Mouse (Mus musculus) limb, embryonic 15.5 days (tissue): ENCODE data around the gene Cyp4x1. TPM values are rescaled to one million over a fixed set of nuclear protein-coding genes. Genes with fewer than 3 reads are reported as not detected.
"Not testable (repeated sequence)": the region's sequence is repeated elsewhere in the genome, so short reads cannot be mapped to it uniquely, and the experiment has no call there.

ENCODE experiments used
- ATAC-seq: fragments of 200-750 bp; cut with Nextera tagmentation; 2 replicates; pipeline ENCODE4 v1.8.0; 2017; ENCODE audit warnings: low read depth, moderate TSS enrichment; ENCODE audit not compliant: insufficient number of reproducible peaks, low FRiP score, low TSS enrichment
- H3K27ac ChIP-seq: fragments of 300-500 bp; sonication (generic); 2 replicates; pipeline ENCODE4 v1.5.1; 2015; ENCODE audit warnings: moderate library complexity, mild to moderate bottlenecking, inconsistent platforms
- H3K27me3 ChIP-seq: fragments of 300-500 bp; sonication (generic); 2 replicates; pipeline ENCODE4 v1.6.1; 2015; ENCODE audit warnings: inconsistent platforms
- H3K36me3 ChIP-seq: fragments of 300-500 bp; sonication (generic); 2 replicates; pipeline ENCODE4 v1.6.1; 2015; ENCODE audit warnings: inconsistent platforms
- H3K4me1 ChIP-seq: fragments of 300-500 bp; sonication (generic); 2 replicates; pipeline ENCODE4 v1.6.1; 2015; ENCODE audit warnings: inconsistent platforms
- H3K4me2 ChIP-seq: fragments of 300-500 bp; sonication (generic); 2 replicates; pipeline ENCODE4 v1.6.1; 2015; ENCODE audit warnings: mild to moderate bottlenecking, inconsistent platforms
- H3K4me3 ChIP-seq: fragments of 300-500 bp; sonication (generic); 2 replicates; pipeline ENCODE4 v1.5.1; 2015; ENCODE audit warnings: mild to moderate bottlenecking, inconsistent platforms
- H3K9ac ChIP-seq: fragments of 300-500 bp; sonication (generic); 2 replicates; pipeline ENCODE4 v1.6.1; 2015; ENCODE audit warnings: inconsistent platforms
- H3K9me3 ChIP-seq: fragments of 300-500 bp; sonication (generic); 2 replicates; pipeline ENCODE4 v1.6.1; 2016; ENCODE audit warnings: inconsistent platforms
- WGBS: fragments of 180-500 bp; shearing (Covaris S2); methylation state at CpG from one replicate; pipeline ENCODE4 v1.1.7; 2015; 5-methylcytosine and 5-hydroxymethylcytosine counted together
- polyA plus RNA-seq: library from polyadenylated mRNA; unstranded; fragments of >200 nt; fragmentation: Nextera tagmentation; extraction: Ambion mirVana; gene quantifications from 2 replicates; pipeline ENCODE4 v1.2.1, GENCODE M21; 2015

The Cyp4x1 gene
- polyA plus RNA-seq = not detected in 2 replicates

DNA sequence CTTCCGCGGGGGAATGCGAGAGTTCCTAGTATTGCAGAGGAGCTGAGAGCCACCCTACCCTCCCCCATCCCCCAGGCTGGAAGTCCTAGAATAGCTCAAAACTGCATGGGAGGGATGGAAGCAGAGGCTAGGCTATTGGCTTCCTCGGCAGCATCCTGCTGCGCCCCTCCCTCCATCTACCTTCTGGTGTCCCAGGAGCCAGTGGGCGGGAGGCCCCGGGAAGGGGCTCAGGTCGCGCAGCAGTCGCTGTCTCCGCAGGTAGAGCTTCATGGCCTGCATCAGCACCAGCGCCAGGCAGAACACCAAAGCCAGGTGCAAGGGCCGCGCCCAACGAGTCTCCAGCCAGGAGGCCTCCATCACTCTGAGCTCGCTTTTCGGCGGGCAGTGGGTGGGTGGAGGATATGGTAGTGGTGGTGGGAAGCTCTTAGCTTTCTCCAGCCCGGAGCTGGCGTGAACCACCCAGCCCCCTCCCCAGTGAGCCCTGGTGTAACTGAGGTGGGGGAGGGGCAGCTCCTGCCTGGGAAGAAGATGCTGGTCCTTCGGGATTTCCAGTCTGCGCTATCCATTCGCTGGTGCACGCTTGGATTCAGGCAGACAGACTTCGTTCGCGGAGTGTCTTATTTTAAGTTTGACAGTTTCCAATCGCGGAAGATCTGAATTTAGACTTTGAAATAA lies at the start of gene Cyp4x1:
Cyp4x1 (minus strand) TSS at position 661 of the 675 bp plus-strand sequence.
- peaks cover 25% of the 10 kb centered on the region for H3K27me3 ChIP-seq
- H3K36me3 ChIP-seq = no peaks in the 10 kb centered on the region
- H3K9ac ChIP-seq = no peak within 1 kb of the TSS
- H3K27ac ChIP-seq = no peak within 1 kb of the TSS
- peaks cover 7% of the 10 kb centered on the region for H3K4me1 ChIP-seq
- H3K4me3 ChIP-seq = 0 out of 2 replicates have a peak within 1 kb of the TSS, but pooled peaks have one; percentile 7
- ATAC-seq = no peak
- no peaks in the 10 kb centered on the region for H3K9me3 ChIP-seq
- 0 out of 2 replicates have a peak within 1 kb of the TSS, but pooled peaks have one; percentile 20 for H3K4me2 ChIP-seq
- 2% methylated on average over 29 of the region's 29 CpGs for WGBS

DNA sequence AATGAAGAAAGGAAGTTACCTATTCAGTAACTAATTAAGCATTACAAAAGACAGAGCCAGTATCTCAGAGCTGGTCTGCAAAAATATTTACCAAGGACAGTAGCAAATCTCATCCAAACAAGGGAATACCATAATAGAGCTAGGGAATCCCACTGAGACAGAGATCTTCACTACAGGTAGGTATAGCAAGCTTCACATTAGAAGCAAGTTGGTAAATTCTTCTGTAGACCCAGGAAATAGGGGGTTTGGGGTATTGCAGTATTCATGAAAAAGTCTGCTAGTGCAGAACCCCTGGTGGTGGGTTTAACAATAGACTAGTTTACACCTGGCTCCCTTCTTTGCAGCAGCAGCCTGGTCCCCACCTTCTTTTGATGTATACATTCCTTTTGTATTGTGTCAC lies 42.1 kb upstream of the Cyp4x1 start:
- H3K4me2 ChIP-seq, H3K27ac ChIP-seq, H3K4me1 ChIP-seq, H3K4me3 ChIP-seq, H3K36me3 ChIP-seq, ATAC-seq, H3K9ac ChIP-seq, H3K9me3 ChIP-seq, H3K27me3 ChIP-seq: not testable (repeated sequence)

DNA sequence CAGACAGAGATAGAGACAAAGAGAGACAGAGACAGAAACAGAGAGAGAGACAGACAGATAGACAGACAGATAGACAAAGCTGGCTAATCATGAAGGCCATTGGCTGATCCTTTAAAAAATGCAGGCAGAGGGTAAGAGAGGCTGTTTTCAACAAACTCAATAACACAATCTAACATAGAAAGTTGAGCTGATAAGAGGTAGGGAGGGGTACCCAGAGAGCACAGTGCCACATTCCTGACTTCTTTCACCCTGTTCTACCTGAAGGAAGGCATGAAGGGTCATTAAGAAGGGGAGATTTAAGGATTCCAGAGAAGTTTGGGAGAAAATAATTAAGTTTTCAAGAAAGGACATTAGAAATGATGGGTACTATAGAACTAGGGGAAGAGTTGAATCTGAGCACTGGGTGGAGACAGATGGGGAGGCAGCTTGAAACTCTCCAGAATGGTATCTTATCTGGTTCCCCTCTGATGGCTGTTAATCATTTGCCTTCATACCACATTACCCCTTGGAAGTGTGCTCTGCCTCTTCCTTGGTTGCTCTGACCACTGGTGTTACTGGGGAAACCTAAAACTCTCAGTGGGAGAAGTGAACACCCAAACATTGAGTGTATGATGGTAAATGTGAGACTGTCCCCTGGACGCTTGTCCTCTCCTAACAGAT lies 40.7 kb upstream of the Cyp4x1 start:
- Histone ChIP-seq H3K9me3 (no peaks in the 10 kb centered on the region), H3K4me1 (no peaks in the 10 kb centered on the region), H3K4me2 (no peak overlapping the region), H3K27me3 (no peaks in the 10 kb centered on the region), H3K36me3 (no peaks in the 10 kb centered on the region), H3K4me3 (no peak overlapping the region), H3K9ac (no peak overlapping the region), H3K27ac (no peak overlapping the region)
- ATAC-seq = no peak
- WGBS = 57% methylated on average over 1 of the region's 1 CpGs

DNA sequence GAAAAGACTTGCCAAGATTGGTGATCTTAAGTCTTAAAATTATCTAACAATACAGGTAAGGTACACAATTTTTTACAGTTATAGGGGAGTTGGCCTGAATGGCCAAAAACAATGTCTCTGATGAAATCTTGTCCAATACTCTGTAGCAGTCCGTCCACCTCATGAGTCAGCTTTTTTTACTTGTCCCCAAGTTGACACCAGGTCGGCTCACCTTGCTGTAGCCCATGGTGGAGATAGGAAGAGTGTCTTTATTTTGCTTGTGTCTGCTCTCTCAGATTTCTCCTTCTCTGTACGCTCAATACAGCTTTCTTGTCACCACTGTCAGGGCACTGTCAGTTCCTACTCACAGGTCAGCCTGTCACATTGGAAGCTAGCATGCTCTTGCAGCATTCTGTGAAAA lies 24.9 kb upstream of the Cyp4x1 start:
- not testable (repeated sequence) for H3K4me3 ChIP-seq, H3K27me3 ChIP-seq, ATAC-seq, H3K4me2 ChIP-seq, H3K9ac ChIP-seq, H3K9me3 ChIP-seq, H3K27ac ChIP-seq, H3K4me1 ChIP-seq, H3K36me3 ChIP-seq
- 84% methylated on average over 3 of the region's 3 CpGs for WGBS

DNA sequence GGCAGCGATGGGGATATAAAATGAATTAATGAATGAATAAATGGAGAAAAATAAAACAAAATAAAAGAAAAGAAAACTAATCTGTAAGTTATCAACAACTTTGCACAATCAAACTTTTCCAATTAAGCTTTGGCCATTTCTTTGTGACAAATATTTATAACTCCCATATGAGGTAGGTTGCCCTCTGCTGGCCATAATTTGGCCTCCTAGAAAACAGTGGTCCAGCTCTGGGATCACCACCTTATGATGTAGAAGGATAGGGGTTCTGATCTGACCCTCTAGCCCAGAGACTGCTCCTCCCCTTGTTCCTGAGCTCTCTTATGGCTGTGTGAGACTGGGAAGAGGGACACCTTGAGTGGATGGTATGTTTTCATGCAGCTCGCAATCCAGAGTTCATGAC lies 20.6 kb upstream of the Cyp4x1 start:
- no peaks in the 10 kb centered on the region for H3K9me3 ChIP-seq
- WGBS = 88% methylated on average over 2 of the region's 2 CpGs
- no peak overlapping the region for H3K4me2 ChIP-seq

DNA sequence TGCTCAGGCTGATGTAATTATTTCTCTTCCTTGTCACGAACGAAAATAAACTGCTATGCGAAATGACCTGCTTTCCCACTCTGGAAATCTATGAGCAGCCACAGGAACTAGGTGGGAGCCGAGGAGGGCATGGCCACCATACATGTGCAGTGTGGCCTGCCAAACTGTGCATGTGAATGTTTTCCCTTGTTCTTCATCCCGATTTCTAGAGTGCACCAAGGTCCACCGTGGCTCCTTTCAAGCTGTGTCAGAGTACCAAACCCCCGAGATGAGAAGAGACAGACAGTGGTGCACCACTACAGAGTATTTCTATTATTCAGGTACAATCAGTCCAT lies 182 bp upstream of the Cyp4x1 start:
- Histone ChIP-seq H3K27me3 (peaks cover 25% of the 10 kb centered on the region), H3K4me2 (no peak overlapping the region), H3K9ac (no peak overlapping the region), H3K4me1 (peaks cover 7% of the 10 kb centered on the region), H3K27ac (no peak overlapping the region), H3K4me3 (no peak overlapping the region), H3K36me3 (no peaks in the 10 kb centered on the region), H3K9me3 (no peaks in the 10 kb centered on the region)
- no peak for ATAC-seq
- 22% methylated on average over 7 of the region's 7 CpGs for WGBS

More for the DNA sequence above, 20.6 kb upstream of the Cyp4x1 start:
- H3K9ac ChIP-seq = no peak overlapping the region
- no peak for ATAC-seq
- H3K4me1 ChIP-seq = no peaks in the 10 kb centered on the region
- no peak overlapping the region for H3K4me3 ChIP-seq
- H3K36me3 ChIP-seq = no peaks in the 10 kb centered on the region
- H3K27ac ChIP-seq = no peak overlapping the region
- no peaks in the 10 kb centered on the region for H3K27me3 ChIP-seq

DNA sequence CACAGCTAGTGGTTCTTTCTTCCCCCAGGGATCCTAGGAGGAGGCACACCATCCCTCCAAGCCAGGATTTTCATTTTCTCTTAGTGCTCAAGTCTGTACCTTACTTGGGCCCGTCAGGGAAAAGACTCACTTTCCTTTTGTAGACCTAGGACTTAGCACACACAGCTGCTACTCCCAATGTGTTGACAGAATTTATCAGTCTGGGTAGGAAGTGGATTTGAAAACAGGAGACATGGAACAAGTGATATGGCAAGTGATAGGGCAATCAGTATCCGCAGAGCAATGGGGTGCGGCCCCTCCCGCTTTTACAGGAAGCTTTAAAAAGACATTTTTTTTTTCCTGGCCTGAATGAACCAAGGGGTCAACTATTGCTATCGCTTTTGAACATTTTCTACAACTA lies 996 bp downstream of the Cyp4x1 start:
- no peak for ATAC-seq

DNA sequence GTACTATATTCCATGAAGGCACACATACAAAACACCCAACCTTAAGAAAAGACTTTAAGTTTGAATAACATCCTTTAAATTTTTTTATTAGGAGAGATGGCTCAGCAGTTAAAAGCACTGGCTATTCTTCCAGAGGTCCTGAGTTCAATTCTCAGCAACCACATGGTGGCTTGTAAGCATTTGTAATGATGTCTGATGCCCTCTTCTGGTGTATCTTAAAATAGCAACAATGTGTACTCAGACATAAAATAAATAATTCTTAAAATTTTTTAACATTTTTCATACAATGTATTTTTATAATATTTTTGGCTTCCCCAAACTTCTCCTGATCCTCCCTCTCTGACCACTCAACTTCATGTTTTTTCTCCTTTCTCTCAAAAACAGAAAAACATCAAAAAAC lies 9.4 kb downstream of the Cyp4x1 start:
- H3K4me1 ChIP-seq = no peaks in the 10 kb centered on the region
- no peak overlapping the region for H3K4me2 ChIP-seq
- no peak overlapping the region for H3K4me3 ChIP-seq
- H3K36me3 ChIP-seq = no peaks in the 10 kb centered on the region
- H3K27me3 ChIP-seq = no peaks in the 10 kb centered on the region
- ATAC-seq = no peak
- no peak overlapping the region for H3K27ac ChIP-seq
- no peak overlapping the region for H3K9ac ChIP-seq
- H3K9me3 ChIP-seq = no peaks in the 10 kb centered on the region

More for the DNA sequence above, 996 bp downstream of the Cyp4x1 start:
- peaks cover 7% of the 10 kb centered on the region for H3K4me1 ChIP-seq
- no peaks in the 10 kb centered on the region for H3K9me3 ChIP-seq
- 7% methylated on average over 5 of the region's 5 CpGs for WGBS
- H3K27ac ChIP-seq = no peak overlapping the region
- H3K27me3 ChIP-seq = peaks cover 25% of the 10 kb centered on the region
- H3K4me2 ChIP-seq = no peak overlapping the region
- no peak overlapping the region for H3K4me3 ChIP-seq
- no peaks in the 10 kb centered on the region for H3K36me3 ChIP-seq
- H3K9ac ChIP-seq = no peak overlapping the region

DNA sequence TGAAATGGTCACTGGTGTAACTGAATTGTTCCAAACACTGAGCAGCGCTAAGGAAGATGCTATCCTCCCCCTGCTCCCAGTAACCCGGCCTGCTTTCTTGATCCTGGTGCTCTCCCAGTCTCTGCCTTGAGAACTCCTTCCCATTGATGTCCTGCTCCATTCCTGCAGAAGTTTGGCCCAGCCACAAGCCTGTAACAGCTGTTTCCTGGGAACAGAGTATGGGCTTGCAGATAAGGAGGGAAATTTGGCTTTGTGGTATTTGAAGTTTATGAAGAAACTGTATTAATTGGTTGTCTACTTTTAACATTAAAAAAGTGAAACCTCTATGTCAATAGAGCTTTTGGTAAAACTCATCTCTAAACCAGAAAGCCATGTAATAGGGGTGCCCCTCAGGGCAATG lies 10.6 kb downstream of the Cyp4x1 start:
- H3K36me3 ChIP-seq = no peaks in the 10 kb centered on the region

DNA sequence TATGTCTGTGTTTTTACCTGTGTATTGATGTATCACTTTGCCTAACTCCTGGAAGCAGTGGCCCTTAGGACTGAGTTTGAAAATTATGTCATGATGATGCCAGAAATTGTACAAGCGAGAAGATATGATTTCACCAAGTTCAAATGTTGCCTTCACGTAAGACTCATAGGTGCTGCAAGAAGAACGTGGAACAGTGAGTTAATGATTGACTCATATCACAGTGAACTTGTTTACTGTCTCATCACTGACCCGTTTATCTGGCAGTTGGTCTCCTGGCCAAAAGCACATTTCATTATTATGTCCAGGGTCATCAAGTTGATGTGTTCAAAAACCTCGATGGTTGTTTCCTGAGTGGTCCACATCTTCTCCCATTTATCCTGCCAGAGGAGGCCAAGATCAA lies 12.5 kb downstream of the Cyp4x1 start:
- no peak overlapping the region for H3K27ac ChIP-seq
- H3K9ac ChIP-seq = no peak overlapping the region
- no peaks in the 10 kb centered on the region for H3K27me3 ChIP-seq
- no peaks in the 10 kb centered on the region for H3K4me1 ChIP-seq
- 72% methylated on average over 5 of the region's 5 CpGs for WGBS
- H3K9me3 ChIP-seq = no peaks in the 10 kb centered on the region
- H3K4me3 ChIP-seq = no peak overlapping the region
- no peak overlapping the region for H3K4me2 ChIP-seq
- no peaks in the 10 kb centered on the region for H3K36me3 ChIP-seq
- no peak for ATAC-seq

More for the DNA sequence above, 10.6 kb downstream of the Cyp4x1 start:
- ATAC-seq = no peak
- H3K4me2 ChIP-seq = no peak overlapping the region
- H3K27ac ChIP-seq = no peak overlapping the region
- no peak overlapping the region for H3K9ac ChIP-seq
- no peak overlapping the region for H3K4me3 ChIP-seq
- no peaks in the 10 kb centered on the region for H3K9me3 ChIP-seq
- 73% methylated on average over 2 of the region's 2 CpGs for WGBS
- H3K4me1 ChIP-seq = no peaks in the 10 kb centered on the region
- no peaks in the 10 kb centered on the region for H3K27me3 ChIP-seq

DNA sequence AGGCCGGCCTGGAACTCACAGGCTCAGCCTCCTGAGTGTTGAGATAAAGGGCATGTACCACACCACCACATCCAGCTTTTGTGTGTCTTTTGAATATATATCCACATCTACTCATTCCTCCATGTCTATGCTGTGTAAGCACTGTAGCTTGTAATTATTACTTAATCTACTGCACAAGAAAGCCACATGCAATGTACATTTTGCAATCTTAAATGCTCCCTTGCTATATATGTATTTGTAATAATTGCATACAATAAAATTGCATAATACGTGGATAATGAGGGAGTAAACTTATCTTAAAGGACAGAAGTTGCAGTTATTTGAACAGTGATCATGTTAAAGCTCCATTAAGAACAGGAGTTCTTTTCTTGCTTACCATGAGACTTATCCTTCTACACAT lies 12.9 kb downstream of the Cyp4x1 start:
- H3K27me3 ChIP-seq = no peaks in the 10 kb centered on the region
- no peaks in the 10 kb centered on the region for H3K36me3 ChIP-seq
- no peaks in the 10 kb centered on the region for H3K9me3 ChIP-seq
- no peak overlapping the region for H3K9ac ChIP-seq
- ATAC-seq = no peak
- H3K4me1 ChIP-seq = no peaks in the 10 kb centered on the region
- no peak overlapping the region for H3K27ac ChIP-seq
- H3K4me3 ChIP-seq = no peak overlapping the region
- H3K4me2 ChIP-seq = no peak overlapping the region
- 73% methylated on average over 2 of the region's 2 CpGs for WGBS

DNA sequence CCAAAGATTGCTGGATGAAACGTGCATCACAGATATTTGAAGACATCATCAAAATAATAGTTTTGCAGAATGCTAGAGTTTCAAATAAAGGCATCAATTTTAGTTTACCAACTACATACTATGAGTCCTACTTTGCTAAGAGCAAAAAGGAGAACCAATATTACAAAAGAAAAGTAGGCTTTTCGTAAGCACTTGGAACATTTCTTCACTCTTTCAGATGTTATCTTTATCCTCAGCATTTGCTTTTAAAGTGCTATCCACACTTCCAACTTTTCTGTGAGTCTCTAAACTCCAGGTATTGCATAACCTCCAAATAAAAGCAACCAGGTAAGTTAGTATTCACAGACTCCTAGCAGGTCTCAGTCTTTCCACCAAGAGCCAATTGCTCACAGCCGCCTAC lies 14.4 kb downstream of the Cyp4x1 start:
- H3K4me1 ChIP-seq = no peaks in the 10 kb centered on the region
- no peak overlapping the region for H3K27ac ChIP-seq
- no peak overlapping the region for H3K9ac ChIP-seq
- no peaks in the 10 kb centered on the region for H3K27me3 ChIP-seq
- H3K36me3 ChIP-seq = no peaks in the 10 kb centered on the region
- 81% methylated on average over 3 of the region's 3 CpGs for WGBS
- H3K9me3 ChIP-seq = no peaks in the 10 kb centered on the region
- no peak overlapping the region for H3K4me2 ChIP-seq
- ATAC-seq = no peak
- H3K4me3 ChIP-seq = no peak overlapping the region
